Mouse (Mus musculus): ENCODE measurements at regions not wholly inside any gene's neighbourhood (a gene's known extent, or its start where the extent isn't known, plus 50 kb on each side); places are given as distances from the start of the nearest gene placed in this dataset.
"Not testable (repeated sequence)": the region's sequence is repeated elsewhere in the genome, so short reads cannot be mapped to it uniquely, and the experiment has no call there.

- Histone ChIP-seq H3K9ac (no peak overlapping the region), H3K27ac (no peak overlapping the region), H3K27me3 (replicated peaks) (no peaks in the 10 kb centered on the region), H3K9me3 (no peaks in the 10 kb centered on the region), H3K4me1 (no peaks in the 10 kb centered on the region), H3K4me2 (no peak overlapping the region), H3K4me3 (no peak overlapping the region), H3K36me3 (replicated peaks) (no peaks in the 10 kb centered on the region)
- 81% methylated on average over 6 of the region's 6 CpGs for WGBS
- no peak for ATAC-seq (replicated peaks)
These were observed 83.4 kb upstream of the Dyrk2 start for GRCm38 (mm10) chr10:118953440-118953839.

DNA sequence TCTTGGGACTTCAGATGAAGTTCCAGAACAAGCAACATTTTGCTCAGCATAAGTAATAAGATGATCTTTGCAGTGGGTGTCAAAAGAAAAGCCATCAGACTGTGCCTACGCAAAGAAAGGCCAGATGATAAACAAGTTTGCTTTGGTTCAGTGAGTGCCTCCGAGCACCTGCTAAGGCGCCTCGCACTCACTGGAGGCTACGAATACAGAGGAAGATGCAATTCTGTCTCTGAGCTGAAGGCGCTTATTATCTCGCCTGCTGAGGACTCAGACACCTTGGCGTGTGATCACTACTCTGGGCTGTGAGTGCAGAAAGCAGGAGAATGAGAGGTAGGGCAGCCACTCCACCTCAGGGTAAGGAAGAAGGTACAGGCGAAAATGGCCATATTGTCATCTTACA, 82.7 kb upstream of the Dyrk2 start:
- Histone ChIP-seq H3K9ac (no peak overlapping the region), H3K27ac (no peak overlapping the region), H3K9me3 (no peaks in the 10 kb centered on the region), H3K4me3 (no peak overlapping the region), H3K4me1 (no peaks in the 10 kb centered on the region), H3K36me3 (replicated peaks) (no peaks in the 10 kb centered on the region), H3K4me2 (no peak overlapping the region), H3K27me3 (replicated peaks) (no peaks in the 10 kb centered on the region)
- ATAC-seq (replicated peaks): no peak
- 77% methylated on average over 9 of the region's 9 CpGs for WGBS

GRCm38 (mm10) chr10:118947724-118948123, 77.7 kb upstream of the Dyrk2 start:
- no peak overlapping the region for H3K9ac ChIP-seq
- H3K36me3 ChIP-seq (replicated peaks): no peaks in the 10 kb centered on the region
- H3K4me2 ChIP-seq: no peak overlapping the region
- H3K27me3 ChIP-seq (replicated peaks): no peaks in the 10 kb centered on the region
- H3K27ac ChIP-seq: no peak overlapping the region
- H3K9me3 ChIP-seq: no peaks in the 10 kb centered on the region
- no peak overlapping the region for H3K4me3 ChIP-seq
- no peaks in the 10 kb centered on the region for H3K4me1 ChIP-seq
- WGBS: 92% methylated on average over 6 of the region's 6 CpGs
- ATAC-seq (replicated peaks): no peak

GRCm38 (mm10) chr10:118947016-118947674, 77.1 kb upstream of the Dyrk2 start:
- Histone ChIP-seq H3K9me3 (no peaks in the 10 kb centered on the region), H3K4me3 (no peak overlapping the region), H3K36me3 (replicated peaks) (no peaks in the 10 kb centered on the region), H3K4me2 (no peak overlapping the region), H3K27me3 (replicated peaks) (no peaks in the 10 kb centered on the region), H3K27ac (no peak overlapping the region), H3K9ac (no peak overlapping the region), H3K4me1 (no peaks in the 10 kb centered on the region)
- no peak for ATAC-seq (replicated peaks)
- WGBS: 80% methylated on average over 9 of the region's 9 CpGs

DNA sequence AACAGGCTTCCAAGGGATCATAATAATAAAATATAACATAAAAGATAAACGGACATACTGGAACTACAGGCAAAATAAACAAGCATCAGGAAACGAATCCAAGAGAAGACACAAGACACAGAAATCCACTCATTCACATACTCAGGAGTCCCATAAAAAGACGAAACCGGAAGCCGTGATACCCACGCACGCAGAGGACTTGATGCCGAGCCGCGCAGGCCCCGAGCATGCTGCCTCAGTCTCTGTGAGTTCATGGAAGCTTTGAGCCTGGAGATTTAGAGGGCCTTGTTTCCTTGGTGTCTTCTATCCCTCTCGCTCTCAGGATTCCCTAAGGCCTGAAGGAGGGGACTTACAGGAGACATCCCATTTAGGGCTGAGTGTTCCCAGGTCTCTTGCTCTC, 57.3 kb upstream of the Dyrk2 start:
- no peaks in the 10 kb centered on the region for H3K36me3 ChIP-seq (replicated peaks)
- no peak overlapping the region for H3K4me2 ChIP-seq
- no peak for ATAC-seq (replicated peaks)
- H3K27me3 ChIP-seq (replicated peaks): no peaks in the 10 kb centered on the region
- H3K27ac ChIP-seq: no peak overlapping the region
- H3K4me3 ChIP-seq: no peak overlapping the region
- H3K4me1 ChIP-seq: no peaks in the 10 kb centered on the region
- WGBS: 91% methylated on average over 12 of the region's 12 CpGs
- H3K9me3 ChIP-seq: peaks cover 3% of the 10 kb centered on the region; the same call in 1 of the 2 replicates
- no peak overlapping the region for H3K9ac ChIP-seq

- WGBS: 72% methylated on average over 15 of the region's 15 CpGs
- no peak overlapping the region for H3K4me3 ChIP-seq
- no peak overlapping the region for H3K4me2 ChIP-seq
- H3K36me3 ChIP-seq (replicated peaks): no peaks in the 10 kb centered on the region
- H3K27me3 ChIP-seq (replicated peaks): no peaks in the 10 kb centered on the region
- H3K4me1 ChIP-seq: no peaks in the 10 kb centered on the region
- ATAC-seq (replicated peaks): no peak
- H3K9me3 ChIP-seq: no peaks in the 10 kb centered on the region
- H3K27ac ChIP-seq: no peak overlapping the region
- no peak overlapping the region for H3K9ac ChIP-seq
These were observed 53.6 kb upstream of the Dyrk2 start for GRCm38 (mm10) chr10:118923473-118924185.

DNA sequence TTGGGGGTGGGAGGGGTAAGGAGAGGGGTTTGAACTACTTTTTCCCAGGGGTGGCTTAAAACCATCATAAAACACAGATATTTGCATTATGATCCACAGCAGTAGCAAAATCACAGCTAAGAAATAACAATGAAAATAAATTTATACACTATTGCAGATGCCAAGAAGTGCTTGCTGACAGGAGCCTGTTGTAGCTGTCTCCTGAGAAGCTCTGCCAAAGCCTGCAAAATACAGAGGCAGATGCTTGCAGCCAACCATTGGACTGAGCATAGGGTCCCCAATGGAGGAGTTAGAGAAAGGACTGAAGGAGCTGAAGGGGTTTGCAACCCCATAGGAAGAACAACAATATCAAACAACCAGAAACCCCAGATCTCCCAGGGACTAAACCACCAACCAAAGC, 52.1 kb upstream of the Dyrk2 start:
- not testable (repeated sequence) for H3K27ac ChIP-seq; ATAC-seq (replicated peaks); H3K9me3 ChIP-seq; H3K4me1 ChIP-seq; H3K4me2 ChIP-seq; H3K9ac ChIP-seq; H3K27me3 ChIP-seq (replicated peaks); H3K36me3 ChIP-seq (replicated peaks); H3K4me3 ChIP-seq

Measured in midbrain, embryonic 15.5 days (tissue).